Mouse (Mus musculus) forebrain, embryonic 15.5 days (tissue): ENCODE measurements around the gene Dusp11. TPM values are rescaled to one million over a fixed set of nuclear protein-coding genes. Genes with fewer than 3 reads are reported as not detected.
"Not testable (repeated sequence)": the region's sequence is repeated elsewhere in the genome, so short reads cannot be mapped to it uniquely, and the experiment has no call there.

ENCODE experiments used
- ATAC-seq: fragments of 200-750 bp; cut with Nextera tagmentation; replicated peaks from 2 replicates; pipeline ENCODE4 v1.8.0; 2017; ENCODE audit warnings: mild to moderate bottlenecking, moderate TSS enrichment, moderate library complexity
- H3K27ac ChIP-seq: fragments of 300-500 bp; sonication (generic); replicated peaks from 2 replicates; pipeline ENCODE4 v1.5.1; 2015; ENCODE audit warnings: mild to moderate bottlenecking, inconsistent platforms
- H3K27me3 ChIP-seq: fragments of 300-500 bp; sonication (generic); 2 replicates; pipeline ENCODE4 v1.6.1; 2015; ENCODE audit warnings: inconsistent platforms
- H3K36me3 ChIP-seq: fragments of 300-500 bp; sonication (generic); 2 replicates; pipeline ENCODE4 v1.6.1; 2015; ENCODE audit warnings: mild to moderate bottlenecking, inconsistent platforms
- H3K4me1 ChIP-seq: fragments of 300-500 bp; sonication (generic); 2 replicates; pipeline ENCODE4 v1.6.1; 2015; ENCODE audit warnings: inconsistent platforms
- H3K4me2 ChIP-seq: fragments of 300-500 bp; sonication (generic); replicated peaks from 2 replicates; pipeline ENCODE4 v1.6.1; 2015; ENCODE audit warnings: mild to moderate bottlenecking, inconsistent platforms
- H3K4me3 ChIP-seq: fragments of 300-500 bp; sonication (generic); 2 replicates; pipeline ENCODE4 v1.5.1; 2015; ENCODE audit warnings: mild to moderate bottlenecking, inconsistent platforms
- H3K9ac ChIP-seq: fragments of 300-500 bp; sonication (generic); replicated peaks from 2 replicates; pipeline ENCODE4 v1.6.1; 2015; ENCODE audit warnings: mild to moderate bottlenecking, inconsistent platforms
- H3K9me3 ChIP-seq: fragments of 300-500 bp; sonication (generic); 2 replicates; pipeline ENCODE4 v1.6.1; 2016; ENCODE audit warnings: inconsistent platforms
- WGBS: fragments of 180-500 bp; shearing (Covaris S2); methylation state at CpG from one replicate; pipeline ENCODE4 v1.1.7; 2015; ENCODE audit warnings: mixed read lengths; 5-methylcytosine and 5-hydroxymethylcytosine counted together
- polyA plus RNA-seq: library from polyadenylated mRNA; unstranded; fragments of >200 nt; fragmentation: Nextera tagmentation; extraction: Ambion mirVana; gene quantifications from 2 replicates; pipeline ENCODE4 v1.2.1, GENCODE M21; 2015

The Dusp11 gene
- polyA plus RNA-seq, 1 experiment from 2014 or later = 42.7 TPM

DNA sequence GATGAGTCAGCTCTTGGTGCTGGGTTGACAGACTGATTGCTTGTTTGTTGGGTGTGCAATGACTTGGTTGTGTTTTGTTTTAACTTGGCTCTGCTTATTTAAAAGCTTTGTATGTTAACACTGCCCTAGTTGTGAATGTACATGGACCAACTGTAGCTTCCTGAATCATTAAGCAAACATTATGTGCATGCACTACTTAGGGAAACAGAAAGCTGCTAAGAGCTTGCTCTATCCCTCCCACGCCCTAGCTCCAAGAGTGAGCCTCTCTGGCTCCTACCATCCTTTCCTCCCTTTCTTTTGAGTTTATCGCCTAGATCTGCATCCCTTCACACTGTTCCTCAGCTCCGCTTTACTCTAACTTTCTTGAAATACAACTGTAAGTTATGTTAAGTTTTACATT is 11.9 kb upstream of the Dusp11 start:
- H3K9ac ChIP-seq = no peak overlapping the region
- no peak overlapping the region for H3K27ac ChIP-seq
- H3K4me3 ChIP-seq = no peak overlapping the region
- H3K27me3 ChIP-seq = no peaks in the 10 kb centered on the region
- no peaks in the 10 kb centered on the region for H3K4me1 ChIP-seq
- H3K4me2 ChIP-seq = no peak overlapping the region
- H3K9me3 ChIP-seq = no peaks in the 10 kb centered on the region
- WGBS = 83% methylated on average over 3 of the region's 3 CpGs
- no peak for ATAC-seq
- no peaks in the 10 kb centered on the region for H3K36me3 ChIP-seq

DNA sequence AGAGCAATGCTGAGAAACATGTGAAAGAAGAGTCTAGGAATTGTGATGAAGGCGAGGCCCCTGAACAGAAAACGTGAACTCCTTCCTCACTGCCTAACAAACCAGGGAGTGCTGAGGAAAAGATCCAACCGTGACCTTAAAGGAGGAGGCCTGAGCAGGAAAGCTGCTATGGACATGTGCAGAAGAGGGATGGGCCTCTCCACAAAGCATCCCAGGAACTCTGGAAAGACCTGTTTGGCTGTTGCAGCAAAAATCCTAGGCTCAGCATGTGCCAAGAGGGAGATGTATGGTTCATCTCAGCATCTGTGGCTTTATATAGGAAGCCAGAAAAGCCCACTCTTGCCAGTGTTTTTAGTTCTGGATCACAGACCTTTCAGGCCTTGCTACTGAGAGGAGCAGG is 11.2 kb upstream of the Dusp11 start:
- no peaks in the 10 kb centered on the region for H3K4me1 ChIP-seq
- H3K27me3 ChIP-seq = no peaks in the 10 kb centered on the region
- no peaks in the 10 kb centered on the region for H3K9me3 ChIP-seq
- no peaks in the 10 kb centered on the region for H3K36me3 ChIP-seq
- H3K27ac ChIP-seq = no peak overlapping the region
- H3K4me3 ChIP-seq = no peak overlapping the region
- H3K4me2 ChIP-seq = no peak overlapping the region
- WGBS = 78% methylated on average over 3 of the region's 3 CpGs
- ATAC-seq = no peak
- H3K9ac ChIP-seq = no peak overlapping the region

DNA sequence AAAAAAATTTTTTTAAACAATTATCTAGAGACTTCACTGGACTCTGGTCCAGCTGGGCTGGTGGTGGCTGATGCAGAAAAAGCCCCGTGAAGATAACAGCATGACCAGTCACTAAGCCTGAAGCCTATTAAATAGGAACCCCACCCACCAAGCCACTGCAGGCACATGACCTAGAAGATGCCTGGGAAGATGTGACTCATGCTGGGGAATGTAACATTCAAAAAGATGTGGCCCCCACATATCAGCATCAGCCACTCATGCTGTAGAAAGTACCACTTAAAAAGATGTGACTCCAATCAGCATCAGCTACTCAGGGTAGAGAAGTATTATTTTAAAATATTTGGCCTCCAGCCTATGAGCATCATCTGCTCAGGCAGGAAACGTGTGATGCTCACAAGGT is 8.4 kb upstream of the Dusp11 start:
- Histone ChIP-seq H3K4me1 (no peaks in the 10 kb centered on the region), H3K9me3 (no peaks in the 10 kb centered on the region), H3K9ac (no peak overlapping the region), H3K4me2 (no peak overlapping the region), H3K4me3 (no peak overlapping the region), H3K27ac (no peak overlapping the region), H3K27me3 (no peaks in the 10 kb centered on the region), H3K36me3 (no peaks in the 10 kb centered on the region)
- WGBS = 73% methylated on average over 2 of the region's 2 CpGs
- no peak for ATAC-seq

DNA sequence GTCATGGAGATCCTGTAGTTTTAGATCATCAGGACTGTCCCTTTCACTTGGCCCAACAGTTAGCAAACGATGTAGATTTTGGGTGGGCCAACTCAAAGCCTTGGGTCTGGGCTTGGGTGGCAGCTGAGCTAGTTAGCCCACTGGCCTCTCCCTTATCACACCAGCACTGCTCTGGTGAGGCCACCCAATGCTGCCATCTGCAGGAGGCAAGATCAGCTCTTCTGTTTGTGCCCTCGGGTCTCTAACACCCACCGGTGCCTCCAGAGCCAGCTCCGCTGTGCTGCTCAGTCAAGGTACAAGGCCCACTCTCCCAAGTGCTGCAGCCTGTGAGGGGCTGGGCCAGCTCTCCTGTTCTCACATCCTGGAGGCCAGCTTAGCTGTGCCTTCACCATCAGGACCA is 5.2 kb upstream of the Dusp11 start:
- H3K36me3 ChIP-seq = no peaks in the 10 kb centered on the region
- no peaks in the 10 kb centered on the region for H3K9me3 ChIP-seq
- 87% methylated on average over 4 of the region's 4 CpGs for WGBS
- H3K4me1 ChIP-seq = 0 out of 2 replicates have a peak, but pooled peaks cover 2% of the 10 kb centered on the region
- H3K27ac ChIP-seq = no peak overlapping the region
- no peak overlapping the region for H3K4me2 ChIP-seq
- H3K9ac ChIP-seq = no peak overlapping the region
- H3K4me3 ChIP-seq = no peak overlapping the region
- no peaks in the 10 kb centered on the region for H3K27me3 ChIP-seq
- ATAC-seq = no peak

DNA sequence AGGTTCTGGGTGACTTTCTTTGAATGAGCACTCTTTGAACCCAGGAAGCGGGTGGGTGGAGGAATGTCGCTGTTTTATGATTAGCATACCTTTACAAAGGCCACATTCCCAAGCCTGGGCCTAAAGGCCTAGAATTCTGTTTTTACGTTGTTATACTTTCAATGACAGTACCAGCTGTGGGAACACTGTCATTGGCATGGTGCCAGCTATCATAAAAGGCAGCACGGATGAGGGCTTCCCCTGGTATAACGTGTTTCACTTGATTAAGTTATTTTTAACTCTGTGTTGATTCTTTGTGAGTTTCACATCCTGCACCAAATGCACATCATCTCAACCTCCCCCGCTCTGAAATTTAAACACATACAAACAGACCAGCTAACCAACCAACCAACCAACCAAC is 4.6 kb upstream of the Dusp11 start:
- not testable (repeated sequence) for H3K4me2 ChIP-seq, H3K36me3 ChIP-seq
- 41% methylated on average over 6 of the region's 6 CpGs for WGBS

DNA sequence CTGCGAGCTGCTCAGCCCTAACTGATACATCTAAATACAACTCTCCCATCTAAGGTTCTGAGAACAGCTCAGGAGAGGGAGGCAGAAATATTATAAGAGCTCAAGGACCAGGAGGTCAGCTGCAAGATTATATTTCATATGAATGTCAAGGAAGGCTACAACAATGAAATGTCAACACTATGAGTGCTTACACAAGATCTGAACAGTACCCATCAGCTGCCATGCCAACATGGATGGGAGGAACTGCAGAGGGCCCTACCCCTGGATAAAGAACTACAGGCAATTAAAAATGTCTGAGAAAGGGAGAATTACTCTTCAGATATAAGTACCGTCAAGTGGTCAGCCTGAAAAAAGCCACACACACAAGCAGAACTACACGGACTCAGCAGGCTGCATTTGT is 3.9 kb downstream of the Dusp11 start:
- no peak overlapping the region for H3K9ac ChIP-seq
- no peaks in the 10 kb centered on the region for H3K9me3 ChIP-seq
- no peaks in the 10 kb centered on the region for H3K27me3 ChIP-seq
- 89% methylated on average over 3 of the region's 3 CpGs for WGBS
- peaks cover 23% of the 10 kb centered on the region for H3K4me1 ChIP-seq
- H3K36me3 ChIP-seq = peaks cover 47% of the 10 kb centered on the region
- no peak for ATAC-seq
- H3K4me3 ChIP-seq = no peak overlapping the region
- H3K27ac ChIP-seq = no peak overlapping the region
- H3K4me2 ChIP-seq = no peak overlapping the region

More for the DNA sequence above, 4.6 kb upstream of the Dusp11 start:
- not testable (repeated sequence) for H3K9me3 ChIP-seq, H3K4me3 ChIP-seq, H3K4me1 ChIP-seq, H3K27ac ChIP-seq, H3K9ac ChIP-seq, H3K27me3 ChIP-seq, ATAC-seq

DNA sequence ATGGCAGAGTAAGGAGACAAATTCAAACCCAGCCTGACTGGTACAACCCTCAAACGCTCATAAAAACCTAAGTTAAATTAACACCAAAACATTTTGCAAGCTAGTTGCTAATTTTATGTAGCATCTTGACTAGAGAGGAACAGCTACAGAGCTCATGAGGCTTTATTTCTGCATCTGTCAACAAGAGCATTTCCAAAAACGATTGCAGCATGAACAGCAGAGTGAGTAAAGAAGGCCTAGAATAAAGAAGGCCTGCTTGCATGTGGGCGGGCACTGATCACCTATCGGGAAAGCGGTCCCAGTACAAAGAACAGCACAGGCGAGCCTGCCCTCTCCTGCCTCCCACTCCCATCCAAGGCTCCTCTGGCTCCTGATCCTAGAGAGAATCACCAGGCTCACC is 12.9 kb downstream of the Dusp11 start:
- WGBS = 80% methylated on average over 6 of the region's 6 CpGs
- H3K9me3 ChIP-seq = no peaks in the 10 kb centered on the region
- no peak overlapping the region for H3K27ac ChIP-seq
- ATAC-seq = no peak
- no peak overlapping the region for H3K4me3 ChIP-seq
- no peak overlapping the region for H3K4me2 ChIP-seq
- no peak overlapping the region for H3K9ac ChIP-seq
- H3K36me3 ChIP-seq = peaks cover 94% of the 10 kb centered on the region
- no peaks in the 10 kb centered on the region for H3K27me3 ChIP-seq
- no peaks in the 10 kb centered on the region for H3K4me1 ChIP-seq

DNA sequence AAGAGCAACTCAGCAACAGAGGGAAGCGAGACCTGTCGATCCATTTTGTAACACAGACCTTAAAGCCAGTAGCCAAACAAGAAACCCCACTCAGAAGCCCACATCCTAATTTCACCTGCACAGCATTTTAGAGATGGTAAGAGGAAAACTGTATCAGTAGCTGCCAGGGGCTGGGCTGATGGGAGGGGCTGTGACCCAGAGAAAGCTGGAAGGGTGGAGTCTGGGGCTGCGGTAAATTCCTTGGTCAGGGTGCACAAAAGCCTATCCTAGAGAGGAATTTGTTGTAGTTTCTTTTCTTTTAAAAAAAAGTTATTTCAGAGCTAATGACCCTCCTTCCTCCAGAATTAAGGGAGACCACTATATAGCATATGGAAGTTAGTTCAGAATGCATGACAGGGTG is 19.0 kb downstream of the Dusp11 start:
- no peak overlapping the region for H3K4me3 ChIP-seq
- no peaks in the 10 kb centered on the region for H3K9me3 ChIP-seq
- 96% methylated on average over 3 of the region's 3 CpGs for WGBS
- no peak for ATAC-seq
- peaks cover 4% of the 10 kb centered on the region; the same call in 1 of the 2 replicates for H3K4me1 ChIP-seq
- H3K36me3 ChIP-seq = peaks cover 50% of the 10 kb centered on the region
- H3K27ac ChIP-seq = no peak overlapping the region
- H3K27me3 ChIP-seq = no peaks in the 10 kb centered on the region
- H3K9ac ChIP-seq = no peak overlapping the region
- no peak overlapping the region for H3K4me2 ChIP-seq

DNA sequence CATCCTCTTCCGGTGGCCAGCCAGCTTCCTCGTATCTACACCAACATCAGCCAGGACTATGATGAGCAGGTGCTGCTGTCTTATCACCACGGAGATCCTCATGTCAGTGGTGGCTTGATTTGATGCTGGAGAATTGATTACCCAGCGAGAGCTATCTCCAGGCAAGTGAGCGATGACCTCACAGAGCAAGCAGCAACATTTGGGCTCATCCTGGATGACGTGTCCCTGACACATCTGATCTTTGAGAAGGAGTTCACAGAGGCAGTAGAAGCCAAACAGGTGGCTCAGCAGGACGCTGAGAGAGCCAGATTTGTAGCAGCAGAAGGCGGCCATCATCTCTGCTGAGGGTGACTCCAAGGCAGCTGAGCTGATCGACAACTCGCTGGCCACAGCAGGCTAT is 22.8 kb downstream of the Dusp11 start:
- H3K4me3 ChIP-seq = no peak overlapping the region

DNA sequence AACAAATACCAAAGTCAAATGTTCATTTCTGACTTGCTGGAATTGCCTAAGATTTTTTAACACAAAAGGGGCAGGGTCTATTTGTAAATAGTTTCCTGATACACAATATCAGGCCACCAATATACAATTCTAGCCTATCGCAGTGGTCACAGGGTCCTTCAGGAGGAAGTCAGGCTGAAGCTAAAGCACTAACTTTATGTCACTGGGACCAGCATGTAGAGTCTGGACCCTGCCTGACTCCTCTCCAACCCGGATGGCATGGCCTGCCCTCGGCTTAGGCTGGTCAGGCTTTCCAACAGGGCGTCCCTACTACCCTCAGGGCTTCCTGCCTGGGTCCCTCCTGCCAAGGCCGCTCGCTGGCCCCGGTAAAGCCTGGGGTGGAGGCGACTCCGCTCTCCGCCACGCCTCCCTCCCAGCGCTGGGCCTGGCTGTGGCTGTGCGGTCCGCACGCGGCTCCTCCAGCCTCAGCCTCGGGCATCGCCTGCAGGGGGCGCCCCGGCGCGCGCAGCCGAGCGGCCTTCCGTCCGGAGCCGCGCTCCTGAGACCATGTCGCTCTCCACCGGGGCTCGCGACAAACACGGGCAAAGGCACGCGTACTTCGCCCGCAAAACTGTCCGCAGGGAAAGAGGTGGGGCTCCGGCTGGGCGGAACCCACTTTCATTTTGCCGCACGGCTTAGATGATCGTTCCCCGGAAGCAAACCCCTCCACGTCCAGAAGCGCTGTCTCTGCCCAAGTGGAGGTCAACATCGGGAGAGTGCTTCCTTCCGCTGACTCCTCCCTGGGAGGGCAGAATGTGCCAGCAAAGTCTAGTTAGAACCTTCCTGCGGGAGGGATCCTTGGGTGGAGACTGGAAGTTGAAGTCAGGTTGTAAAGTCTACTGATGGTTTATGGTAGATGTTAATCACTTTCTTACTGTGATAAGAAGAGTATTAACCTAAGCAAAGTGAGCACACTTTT is 24.7 kb downstream of the Dusp11 start:
- not testable (repeated sequence) for H3K36me3 ChIP-seq, H3K27me3 ChIP-seq, H3K9me3 ChIP-seq
- Histone ChIP-seq H3K4me1 (peaks cover 12% of the 10 kb centered on the region; the same call in 1 of the 2 replicates), H3K27ac (peak overlapping the region; percentile 50; the same call in 1 of the 2 replicates), H3K4me3 (peak overlapping the region; percentile 52), H3K9ac (peak overlapping the region; percentile 57), H3K4me2 (peak overlapping the region; percentile 65)
- ATAC-seq = peak; percentile 95
- 2% methylated on average over 50 of the region's 50 CpGs for WGBS

More for the DNA sequence above, 22.8 kb downstream of the Dusp11 start:
- Histone ChIP-seq H3K27ac (no peak overlapping the region), H3K27me3 (no peaks in the 10 kb centered on the region), H3K4me1 (peaks cover 12% of the 10 kb centered on the region; the same call in 1 of the 2 replicates), H3K36me3 (peaks cover 13% of the 10 kb centered on the region), H3K9ac (no peak overlapping the region), H3K4me2 (no peak overlapping the region), H3K9me3 (no peaks in the 10 kb centered on the region)
- ATAC-seq = no peak
- 84% methylated on average over 10 of the region's 10 CpGs for WGBS

DNA sequence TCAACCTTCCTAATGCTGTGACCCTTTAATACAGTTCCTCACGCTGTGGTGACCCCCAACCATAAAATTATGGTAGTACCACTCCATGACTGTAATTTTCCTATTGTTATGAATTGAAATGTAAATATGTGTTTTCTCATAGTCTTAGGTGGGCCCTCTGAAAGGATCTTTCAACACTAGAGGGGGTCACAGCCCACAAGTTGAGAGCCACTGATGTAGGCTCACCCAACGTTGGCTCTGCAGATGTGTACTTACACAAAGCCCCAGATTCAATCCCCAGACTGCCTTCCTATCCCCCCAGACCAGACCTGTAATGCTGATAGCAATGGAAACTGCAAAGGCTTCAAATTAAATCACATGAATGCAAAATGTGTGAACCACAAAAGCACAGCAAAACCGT is 25.8 kb downstream of the Dusp11 start:
- H3K4me3 ChIP-seq = no peak overlapping the region

DNA sequence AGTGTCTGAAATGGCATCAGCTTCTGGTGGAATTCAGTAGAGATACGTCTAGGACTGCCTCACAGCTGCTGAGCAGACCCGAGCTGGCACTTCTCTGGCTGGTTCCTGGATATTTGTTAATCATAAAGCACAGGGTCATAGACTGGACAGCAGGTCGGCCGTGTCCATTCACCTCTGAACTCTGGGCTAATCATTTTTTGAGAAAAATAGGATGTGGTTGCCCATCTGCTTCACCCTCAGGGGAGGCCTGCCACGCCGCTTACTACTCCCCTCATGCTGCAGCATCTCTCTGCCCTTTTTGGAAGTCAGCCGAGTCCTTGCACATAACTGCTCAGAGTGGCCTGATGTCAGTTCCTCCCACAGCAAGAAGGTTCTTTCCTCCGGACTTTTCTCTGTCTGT is 27.4 kb downstream of the Dusp11 start:
- WGBS = 86% methylated on average over 8 of the region's 8 CpGs
- Histone ChIP-seq H3K9me3 (no peaks in the 10 kb centered on the region), H3K9ac (no peak overlapping the region), H3K27me3 (no peaks in the 10 kb centered on the region), H3K27ac (no peak overlapping the region), H3K4me2 (no peak overlapping the region), H3K36me3 (peaks cover 19% of the 10 kb centered on the region), H3K4me1 (peaks cover 12% of the 10 kb centered on the region; the same call in 1 of the 2 replicates), H3K4me3 (no peak overlapping the region)
- ATAC-seq = no peak

More for the DNA sequence above, 25.8 kb downstream of the Dusp11 start:
- Histone ChIP-seq H3K4me2 (no peak overlapping the region), H3K9ac (no peak overlapping the region), H3K4me1 (peaks cover 12% of the 10 kb centered on the region; the same call in 1 of the 2 replicates), H3K27ac (no peak overlapping the region), H3K27me3 (no peaks in the 10 kb centered on the region), H3K9me3 (no peaks in the 10 kb centered on the region), H3K36me3 (0 out of 2 replicates have a peak, but pooled peaks cover 4% of the 10 kb centered on the region)
- WGBS = 67% methylated on average over 3 of the region's 3 CpGs
- ATAC-seq = no peak
